Mouse (Mus musculus) liver, adult (tissue): ENCODE data around the gene Tomm20.

Experiments
- GATA4 ChIP-seq: IDR thresholded peaks from 2 replicates; pipeline ENCODE4 v1.6.1; 2014; ENCODE audit warnings: mild to moderate bottlenecking, low read length; ENCODE audit not compliant: insufficient replicate concordance

Gene Tomm20

DNA sequence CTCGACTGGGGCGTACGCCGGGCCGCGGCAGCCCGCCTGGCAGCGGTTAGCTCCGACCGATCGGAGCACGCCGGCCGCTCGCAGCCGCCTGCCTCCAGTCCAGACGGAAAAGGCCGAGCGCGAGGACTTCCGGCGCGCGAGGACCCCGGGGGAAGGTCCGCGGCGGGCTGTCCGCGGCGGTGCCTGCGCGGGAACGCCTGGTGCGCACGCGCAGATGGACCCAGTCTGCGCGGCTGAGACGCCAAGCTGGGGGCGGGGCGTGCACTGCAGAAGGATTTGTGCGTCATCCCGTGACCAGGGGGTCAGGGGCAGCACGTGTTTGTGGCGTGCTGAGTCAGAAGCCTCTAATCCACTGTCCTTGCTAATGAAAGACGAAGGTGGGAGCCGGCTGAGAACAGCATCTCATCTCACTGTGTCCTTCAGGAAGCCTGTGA is at the start of gene Tomm20:
Gene Tomm20, minus strand, starts transcription at position 115 of the 434 bp plus-strand sequence.
- TF ChIP-seq GATA4: peak; percentile 27; the same call in 1 of the 2 replicates

DNA sequence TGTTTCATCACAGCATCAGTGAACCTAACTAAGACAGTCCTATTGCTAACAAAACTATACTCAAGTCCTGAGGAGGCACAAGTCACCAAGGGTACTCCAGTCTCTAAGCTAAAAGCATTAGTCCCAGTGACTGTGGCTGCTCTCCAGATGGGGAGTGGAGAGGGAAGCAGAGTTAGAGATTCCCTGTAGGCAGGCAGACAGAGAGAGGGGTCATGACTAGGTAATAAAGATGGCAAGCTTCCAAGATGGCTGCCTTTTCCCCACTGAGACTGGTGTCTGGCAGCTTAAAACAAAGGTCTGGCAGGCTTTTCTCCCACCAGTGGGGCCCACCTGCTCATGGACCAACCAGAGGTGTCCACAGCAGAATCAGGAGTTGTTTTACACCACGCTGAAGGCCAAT is 48.9 kb upstream of the Tomm20 start:
- no peak for TF ChIP-seq GATA4

DNA sequence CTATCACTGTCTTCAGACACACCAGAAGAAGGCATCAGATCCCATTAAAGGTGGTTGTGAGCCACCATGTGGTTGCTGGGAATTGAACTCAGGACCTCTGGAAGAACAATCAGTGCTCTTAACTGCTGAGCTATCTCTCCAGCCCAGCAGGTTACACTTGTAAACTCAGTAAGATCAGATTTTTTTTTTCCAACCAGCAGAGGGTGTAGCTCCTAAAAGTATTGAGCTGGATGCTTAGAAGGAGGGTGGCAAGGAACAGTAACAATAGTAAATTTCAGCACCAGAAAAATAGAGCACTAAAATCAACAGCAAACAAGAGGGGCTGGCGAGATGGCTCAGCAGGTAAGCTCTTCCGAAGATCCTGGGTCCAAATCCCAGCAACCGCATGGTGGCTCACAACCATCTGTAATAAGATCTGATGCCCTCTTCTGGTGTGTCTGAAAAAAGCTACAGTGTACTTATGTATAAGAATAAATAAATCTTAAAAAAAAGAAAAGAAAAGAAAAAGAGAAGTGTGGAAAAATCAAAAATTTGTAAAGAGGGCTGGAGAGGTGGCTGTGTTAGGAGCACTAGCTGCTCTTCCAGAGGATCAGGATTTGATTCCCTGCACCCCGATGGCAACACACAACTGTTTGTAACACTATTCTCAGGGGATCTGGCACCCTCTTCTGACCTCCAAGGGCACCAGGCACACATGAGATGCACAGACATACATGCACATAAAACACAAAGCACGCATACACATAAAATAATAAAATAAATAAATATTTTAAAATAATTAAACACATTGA is 43.9 kb upstream of the Tomm20 start:
- TF ChIP-seq GATA4: no peak

DNA sequence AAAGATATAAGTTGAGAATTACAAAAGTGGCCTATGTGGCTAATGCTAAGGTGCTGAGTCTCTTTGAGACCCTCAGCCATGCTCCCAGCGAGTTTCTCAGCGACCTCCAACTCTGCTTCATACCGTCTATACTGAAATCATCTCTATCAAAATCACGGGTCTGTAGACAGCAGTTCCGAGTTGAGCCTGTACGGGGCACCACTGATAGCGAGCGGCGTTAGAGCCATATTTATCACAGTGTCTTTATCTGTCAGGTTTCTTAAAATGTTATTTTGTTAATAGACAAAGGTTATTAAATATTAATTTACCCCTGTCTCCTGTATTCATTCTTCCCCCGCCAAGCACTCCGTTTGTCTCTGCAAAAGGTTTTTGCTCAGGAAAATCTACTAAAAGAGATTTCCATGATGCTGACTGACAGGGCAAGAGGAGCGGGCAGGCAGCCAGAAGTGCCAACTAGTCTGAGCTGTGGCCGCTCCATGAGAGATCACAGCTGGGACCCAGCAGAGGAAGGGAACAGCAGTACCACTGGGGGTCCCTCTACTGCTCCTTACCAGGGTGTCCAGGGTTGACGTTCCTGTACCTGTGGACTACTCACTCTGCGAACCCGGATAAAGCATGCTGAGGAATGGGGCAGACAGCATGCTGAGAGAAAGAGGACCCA is 42.8 kb upstream of the Tomm20 start:
- TF ChIP-seq GATA4: no peak

DNA sequence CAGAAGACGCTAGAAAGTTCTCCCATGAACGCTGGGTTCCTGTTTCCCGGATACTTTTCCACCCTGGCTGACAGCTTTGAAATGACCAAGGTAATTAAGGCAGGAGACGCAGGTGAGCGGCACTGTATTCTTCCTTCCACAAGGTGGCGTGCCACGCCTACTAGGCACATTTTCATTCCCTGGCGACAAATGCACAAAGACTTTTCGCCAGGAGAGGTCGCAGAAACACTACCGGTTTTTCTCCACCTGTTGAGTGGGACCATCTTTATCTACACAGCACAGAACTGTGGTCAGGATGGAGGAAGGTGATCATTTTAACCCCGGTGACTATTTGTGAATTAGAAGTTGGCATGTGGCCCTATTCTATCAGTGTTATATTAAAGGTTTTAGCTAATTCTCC is 40.9 kb upstream of the Tomm20 start:
- no peak for TF ChIP-seq GATA4

DNA sequence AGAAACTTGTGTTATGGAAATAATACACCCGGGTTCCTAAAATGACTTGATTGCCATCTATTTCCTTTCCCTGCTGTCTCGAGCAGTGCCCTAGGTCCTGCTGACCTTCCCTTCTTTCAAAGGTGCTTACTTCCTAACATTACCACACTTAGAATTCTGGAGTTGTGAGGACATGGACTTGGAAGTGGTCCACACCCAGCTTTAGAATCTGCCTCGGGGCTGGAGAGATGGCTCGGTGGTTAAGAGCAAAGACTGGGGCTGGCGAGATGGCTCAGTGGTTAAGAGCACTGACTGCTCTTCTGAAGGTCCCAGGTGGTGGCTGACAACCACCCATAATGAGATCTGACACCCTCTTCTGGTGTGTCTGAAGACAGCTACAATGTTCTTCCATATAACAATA is 34.4 kb upstream of the Tomm20 start:
- TF ChIP-seq GATA4: no peak

DNA sequence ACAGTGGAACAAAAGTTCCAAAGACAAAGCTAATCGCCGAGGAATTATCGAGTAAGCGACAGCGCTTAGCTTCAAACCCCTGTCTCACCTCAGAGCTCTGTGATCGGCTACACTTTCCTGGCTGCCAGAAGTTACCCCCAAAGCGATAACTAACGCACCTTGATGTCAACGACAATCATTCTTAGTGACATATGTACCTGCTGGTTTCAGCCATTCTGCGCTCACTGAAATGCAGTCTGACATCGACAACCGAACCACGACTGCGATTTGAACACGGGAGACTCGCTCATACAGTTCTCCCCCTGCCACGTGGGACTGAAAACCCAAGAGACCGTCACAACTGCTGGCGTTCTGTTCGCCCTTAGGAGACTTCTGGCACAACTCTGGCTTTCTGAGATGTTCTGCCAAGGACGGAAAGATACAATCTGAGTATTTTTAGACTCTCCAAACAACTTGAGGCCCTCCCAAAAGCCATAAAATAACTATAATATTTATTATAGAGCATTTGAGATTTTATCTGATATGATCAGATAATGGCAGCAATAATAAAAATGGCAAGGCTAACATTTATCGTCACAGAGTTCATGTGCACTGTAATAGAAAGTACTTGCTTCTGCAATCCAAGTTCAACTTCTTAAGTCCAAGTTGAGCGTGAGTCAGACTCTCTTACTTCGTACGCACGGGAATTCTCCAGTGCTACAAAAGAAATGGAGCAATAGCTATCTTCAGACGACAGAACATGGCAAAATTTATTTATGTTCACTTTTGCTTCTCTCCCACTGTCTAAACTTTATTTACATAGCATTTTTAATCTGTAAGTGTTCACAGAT is 33.7 kb upstream of the Tomm20 start:
- TF ChIP-seq GATA4: no peak

DNA sequence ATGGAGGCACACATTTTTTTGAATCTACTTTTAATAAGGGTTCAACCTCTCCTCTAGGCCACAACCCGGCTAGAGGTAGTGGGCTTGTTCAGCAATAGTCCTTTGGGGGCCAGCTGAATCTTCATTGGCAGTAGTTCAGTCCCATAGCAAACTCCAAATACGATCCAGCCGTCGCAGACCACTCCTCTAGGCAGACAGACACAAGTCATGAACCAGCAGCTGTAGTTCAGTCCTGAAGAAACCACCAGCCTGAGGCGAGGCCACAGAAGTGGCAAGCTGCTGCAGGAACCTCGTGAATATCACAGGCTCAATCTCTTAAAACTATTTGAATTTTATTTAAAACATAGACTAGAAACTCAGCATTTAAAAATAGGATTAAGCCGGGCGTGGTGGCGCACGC is 32.4 kb upstream of the Tomm20 start:
- no peak for TF ChIP-seq GATA4

DNA sequence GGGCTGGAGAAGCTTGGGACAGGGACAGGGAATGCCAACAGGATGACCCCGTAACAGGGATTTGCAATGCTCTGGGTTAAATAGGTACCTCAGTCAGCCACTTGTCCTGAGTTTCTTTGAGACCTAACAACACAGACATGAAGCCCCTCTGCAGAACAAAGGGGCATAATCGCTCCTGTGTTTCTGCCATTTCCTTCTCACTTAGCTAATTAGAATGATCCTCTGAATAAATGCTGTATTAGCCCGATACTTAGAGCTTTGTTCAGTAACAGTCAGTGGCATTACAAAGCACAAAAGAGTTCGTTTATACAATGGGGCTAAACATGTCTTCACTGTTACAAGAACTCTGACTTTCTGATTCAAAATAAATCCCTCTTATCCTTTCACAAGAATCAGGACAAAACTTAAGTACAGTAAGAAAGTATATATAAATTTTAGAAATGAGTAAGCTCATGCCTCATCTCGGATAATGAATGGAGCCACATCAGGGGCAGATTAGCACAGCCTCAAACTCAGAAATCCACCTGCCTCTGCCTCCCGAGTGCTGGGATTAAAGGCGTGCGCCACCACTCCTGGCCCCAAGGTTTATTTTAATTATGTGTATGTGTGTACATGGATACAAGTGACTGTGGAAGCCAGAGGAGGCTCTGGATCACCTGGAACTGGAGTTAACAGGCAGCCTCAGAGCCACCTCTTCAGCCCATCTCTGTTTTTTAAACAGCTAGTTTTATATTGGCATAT is 31.1 kb upstream of the Tomm20 start:
- TF ChIP-seq GATA4: no peak

DNA sequence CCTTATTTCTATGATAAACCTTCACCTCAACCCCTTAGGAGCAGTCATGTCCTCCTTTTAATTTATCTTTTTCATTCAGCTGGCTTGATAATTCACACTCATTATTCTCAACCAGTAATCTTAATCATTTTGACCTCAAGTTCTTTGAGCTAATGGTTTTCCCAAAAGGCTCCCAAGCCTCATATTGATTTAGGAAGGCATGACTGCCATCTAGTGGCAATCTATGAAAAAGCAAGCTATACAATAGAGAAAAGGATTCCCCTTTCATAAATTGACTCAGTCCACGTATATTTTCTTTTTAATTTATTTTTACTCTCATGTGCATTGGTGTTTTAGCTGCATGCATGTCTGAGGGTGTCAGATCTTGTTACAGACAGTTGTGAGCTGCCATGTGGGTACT is 30.1 kb upstream of the Tomm20 start:
- TF ChIP-seq GATA4: no peak

DNA sequence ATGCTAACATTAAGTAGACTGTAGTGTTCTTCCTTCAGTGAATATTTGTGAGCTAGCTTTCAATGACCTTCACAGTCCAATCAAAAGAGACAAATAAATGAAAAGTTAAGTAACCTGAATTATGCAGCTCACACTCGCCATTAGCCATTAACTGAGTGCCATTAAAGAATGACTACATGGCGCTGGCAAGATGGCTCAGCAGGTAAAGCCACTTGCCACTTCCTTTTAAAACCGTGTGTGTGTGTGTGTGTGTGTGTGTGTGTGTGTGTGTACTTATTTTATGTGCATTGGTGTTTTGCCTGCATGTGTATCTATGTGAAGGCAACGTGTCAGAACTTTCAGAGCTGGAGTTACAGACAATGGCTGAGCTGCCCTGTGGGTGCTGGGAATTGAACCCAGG is 28.9 kb upstream of the Tomm20 start:
- no peak for TF ChIP-seq GATA4

DNA sequence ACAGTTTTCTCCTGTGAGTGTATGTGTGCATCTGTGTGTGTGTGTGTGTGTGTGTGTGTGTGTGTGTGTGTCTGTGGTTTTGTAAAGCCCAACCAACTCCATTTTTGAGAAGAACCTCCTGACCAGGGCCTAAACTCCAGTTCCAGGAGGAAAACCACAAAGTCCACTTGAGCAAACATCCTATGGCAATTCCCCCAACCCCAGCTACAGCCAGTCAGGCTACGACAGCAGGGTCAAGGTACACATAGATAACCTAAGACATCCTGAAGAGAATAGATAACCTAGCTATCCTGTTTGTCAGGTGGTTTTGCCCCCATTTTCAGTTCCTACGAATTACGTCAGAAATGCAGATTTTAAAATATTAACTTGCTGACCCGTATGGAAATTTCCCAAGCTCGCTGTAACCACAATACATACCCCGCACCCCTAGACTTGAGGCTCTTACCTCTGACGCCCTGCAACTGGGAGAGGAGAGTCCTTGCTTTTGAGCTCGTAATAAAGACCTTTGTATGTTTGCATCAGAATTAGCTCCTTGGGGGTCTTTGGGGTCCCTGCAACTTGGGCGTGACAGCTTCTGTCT is 28.1 kb upstream of the Tomm20 start:
- TF ChIP-seq GATA4: no peak

DNA sequence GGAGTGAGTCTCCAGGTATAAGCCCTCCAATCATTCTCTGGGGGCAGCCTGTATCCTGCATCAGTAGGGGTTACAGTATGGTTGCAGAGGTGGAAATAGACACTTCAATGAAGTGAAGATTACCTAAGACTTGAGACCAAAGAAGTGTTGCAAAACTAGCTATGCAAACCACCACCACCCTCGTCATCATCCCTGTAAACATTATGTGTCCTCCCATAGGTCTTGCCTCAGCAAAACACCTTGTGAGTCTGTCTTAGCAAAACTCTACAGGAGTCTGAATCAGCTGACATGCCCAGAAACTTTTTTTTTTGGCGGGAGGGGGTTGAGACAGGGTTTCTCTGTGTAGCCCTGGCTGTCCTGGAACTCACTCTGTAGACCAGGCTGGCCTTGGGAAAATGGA is 27.0 kb upstream of the Tomm20 start:
- no peak for TF ChIP-seq GATA4

DNA sequence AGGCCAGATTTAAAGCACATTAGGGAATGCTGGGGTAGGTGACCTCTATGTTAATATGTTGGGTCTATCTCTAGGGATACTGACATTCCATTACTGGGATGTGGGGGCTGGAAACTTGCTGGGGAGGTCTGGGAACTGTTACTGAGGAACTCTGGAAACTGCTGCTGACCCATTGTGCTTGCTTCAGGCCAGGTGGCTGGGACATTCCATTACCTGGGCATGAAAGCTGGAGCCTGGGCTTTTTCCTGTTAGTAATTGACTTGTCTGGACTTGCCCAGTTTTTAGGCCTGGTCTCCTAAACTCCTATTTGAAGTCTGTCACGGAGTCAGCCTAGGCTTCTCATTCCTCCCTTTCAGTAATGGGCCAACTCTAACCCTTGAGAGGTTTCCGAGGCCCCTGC is 26.5 kb upstream of the Tomm20 start:
- TF ChIP-seq GATA4: no peak

DNA sequence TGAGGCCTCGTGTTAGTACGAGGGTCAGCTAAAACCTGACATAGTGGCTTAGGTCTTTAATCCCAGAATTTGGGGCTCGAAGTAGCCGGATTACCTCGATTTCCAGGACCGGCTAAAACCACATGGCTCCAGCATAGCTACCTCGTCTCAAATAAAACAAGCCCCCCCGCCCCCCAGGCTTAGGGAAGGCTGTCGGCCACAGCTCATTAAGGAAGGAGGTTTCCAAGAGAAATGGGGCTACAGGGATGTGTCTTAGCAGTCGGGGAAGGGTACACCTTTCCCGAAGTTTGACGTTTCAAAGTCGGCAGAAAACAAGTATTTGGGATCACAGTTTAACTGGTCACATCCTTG is 25.6 kb upstream of the Tomm20 start:
- TF ChIP-seq GATA4: no peak
